Mouse (Mus musculus): ENCODE results near the gene Zfp658.
A peak's percentile ranks its signal among the peaks of the same experiment; 100 is the strongest.

Zfp658 gene

DNA sequence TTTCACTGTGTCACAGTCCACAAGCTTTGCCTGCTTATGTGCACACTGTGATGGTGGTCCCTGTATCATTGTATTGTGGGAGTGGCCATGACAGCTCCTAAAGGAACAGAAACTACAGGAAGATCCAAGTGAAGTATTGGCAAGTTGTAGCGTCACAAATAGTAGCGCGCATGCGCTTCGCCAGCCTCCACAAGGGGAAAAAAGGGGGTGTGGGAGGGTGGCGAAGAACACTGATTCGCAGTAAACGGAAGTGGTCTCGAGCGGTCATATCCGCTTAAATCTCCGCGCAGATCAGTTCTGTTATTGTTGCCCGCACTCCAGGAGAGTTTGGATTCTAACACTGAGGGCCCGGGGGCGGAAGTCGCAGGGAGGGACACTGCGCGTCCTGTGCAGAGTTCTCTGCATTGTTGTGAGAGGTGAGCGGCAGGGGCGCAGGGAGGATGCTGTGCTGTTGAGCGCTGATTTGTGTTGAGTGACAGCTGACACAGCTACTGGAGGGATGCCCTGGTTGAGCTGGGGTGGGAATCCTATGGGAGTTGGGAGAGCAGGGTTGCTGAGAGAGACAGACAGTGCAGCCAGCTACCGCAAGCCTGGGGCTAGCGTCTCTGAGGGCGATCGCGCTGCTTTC, at the start of gene Zfp658:
Zfp658 (plus strand) TSS at position 251 of the 628 bp plus-strand sequence.
- peak; percentile 27 to 77 for DNase-seq (ENCODE audit: low spot score in 2 of 2)

DNA sequence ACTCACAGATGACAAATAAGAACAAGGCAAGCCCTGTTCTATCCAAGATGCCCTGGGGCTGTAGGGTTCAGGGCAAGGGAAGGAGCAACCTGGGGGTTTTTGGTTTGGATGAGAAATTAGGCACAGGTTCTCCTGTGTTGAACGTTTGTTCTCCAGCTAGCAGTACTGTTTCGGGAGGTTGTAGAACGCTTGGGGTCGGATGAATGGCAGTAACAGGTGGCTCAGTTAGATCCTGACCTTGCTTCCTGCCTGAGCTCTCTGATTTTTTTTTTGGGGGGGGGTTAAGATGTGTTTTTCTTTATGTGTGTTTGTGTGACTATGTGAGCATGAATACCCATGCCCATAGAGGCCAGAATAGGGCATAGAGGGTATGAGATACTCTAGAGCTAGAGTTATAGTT, 49.5 kb upstream of the Zfp658 start:
- DNase-seq (ENCODE audit: low spot score in 2 of 2) = no peak

DNA sequence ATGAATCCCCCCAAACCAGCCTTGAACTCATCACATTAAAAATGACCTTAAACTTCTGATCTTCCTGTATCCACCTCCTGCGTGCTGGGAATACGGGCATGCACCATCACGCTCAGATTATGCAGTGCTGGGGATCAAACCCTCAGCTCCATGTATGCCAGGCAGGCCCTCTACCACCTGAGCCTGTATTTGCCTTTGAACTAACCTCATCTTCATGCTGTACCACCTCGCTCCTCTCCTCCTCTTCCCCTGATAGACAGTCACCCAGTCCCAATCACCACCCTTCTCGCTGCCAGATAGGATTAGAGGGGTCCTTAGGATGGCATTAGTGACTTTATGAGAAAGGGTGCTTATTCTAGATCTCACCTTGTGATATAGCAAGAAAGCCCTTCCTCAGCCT, 47.0 kb upstream of the Zfp658 start:
- DNase-seq (ENCODE audit: low spot score in 2 of 2) = no peak

DNA sequence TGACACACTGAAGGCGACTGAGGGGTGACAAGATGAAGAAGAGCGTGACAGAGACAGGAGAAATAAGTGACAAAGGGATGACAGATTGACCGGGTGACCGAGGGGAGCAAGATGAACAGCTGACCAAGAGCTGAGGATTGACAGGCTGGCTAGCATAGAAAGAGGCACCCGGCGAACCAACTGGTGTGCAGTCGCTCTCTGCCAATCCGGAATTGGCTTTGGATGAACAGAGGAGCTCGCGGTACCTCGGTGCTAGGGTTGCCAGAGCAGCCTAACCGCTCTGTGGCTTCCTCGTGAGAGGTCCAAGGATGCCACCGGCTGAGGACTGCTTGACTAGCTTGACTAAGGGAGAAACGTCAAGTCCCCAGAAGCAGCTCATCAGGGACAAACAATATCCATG, 43.7 kb upstream of the Zfp658 start:
- no peak for DNase-seq (ENCODE audit: low spot score in 2 of 2)

DNA sequence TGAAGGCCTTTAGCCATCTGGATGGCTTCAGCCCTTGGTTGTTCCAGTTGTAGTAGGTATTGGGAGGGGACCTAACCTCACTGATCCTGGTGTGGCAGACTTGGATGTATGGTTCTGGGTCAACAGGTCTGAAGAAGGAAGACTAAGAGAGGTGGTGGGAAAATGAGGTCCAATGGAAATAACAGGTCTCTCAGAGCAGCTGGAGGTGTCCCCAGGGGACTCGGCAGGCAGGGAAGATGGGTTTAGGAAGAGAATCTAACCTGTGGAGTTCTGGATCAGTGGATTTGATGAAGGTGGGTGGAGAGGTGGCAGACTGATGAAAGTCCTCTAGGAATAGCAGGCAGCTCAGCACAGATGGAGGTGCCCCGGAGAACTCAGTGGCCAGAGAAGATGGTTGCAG, 39.3 kb upstream of the Zfp658 start:
- DNase-seq (ENCODE audit: low spot score in 2 of 2) = no peak

DNA sequence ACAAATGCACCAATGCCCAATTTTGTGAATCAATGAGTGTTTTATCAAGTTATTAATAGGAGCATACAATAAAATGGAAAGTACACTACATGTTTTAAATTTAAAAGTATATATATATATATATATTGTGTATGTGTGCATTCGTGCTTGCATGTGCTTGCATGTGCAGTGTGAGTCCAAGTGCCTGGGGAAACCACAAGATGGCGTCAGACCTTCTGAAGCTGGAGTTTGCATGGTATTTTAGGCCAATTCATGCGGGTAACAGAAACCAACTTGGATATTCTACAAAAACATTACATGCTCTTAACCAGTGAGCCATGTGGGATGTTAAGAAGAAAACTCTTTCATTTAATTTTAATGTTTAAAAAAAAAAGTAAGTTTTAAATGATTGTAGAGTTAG, 36.7 kb upstream of the Zfp658 start:
- DNase-seq (ENCODE audit: low spot score in 2 of 2) = no peak

DNA sequence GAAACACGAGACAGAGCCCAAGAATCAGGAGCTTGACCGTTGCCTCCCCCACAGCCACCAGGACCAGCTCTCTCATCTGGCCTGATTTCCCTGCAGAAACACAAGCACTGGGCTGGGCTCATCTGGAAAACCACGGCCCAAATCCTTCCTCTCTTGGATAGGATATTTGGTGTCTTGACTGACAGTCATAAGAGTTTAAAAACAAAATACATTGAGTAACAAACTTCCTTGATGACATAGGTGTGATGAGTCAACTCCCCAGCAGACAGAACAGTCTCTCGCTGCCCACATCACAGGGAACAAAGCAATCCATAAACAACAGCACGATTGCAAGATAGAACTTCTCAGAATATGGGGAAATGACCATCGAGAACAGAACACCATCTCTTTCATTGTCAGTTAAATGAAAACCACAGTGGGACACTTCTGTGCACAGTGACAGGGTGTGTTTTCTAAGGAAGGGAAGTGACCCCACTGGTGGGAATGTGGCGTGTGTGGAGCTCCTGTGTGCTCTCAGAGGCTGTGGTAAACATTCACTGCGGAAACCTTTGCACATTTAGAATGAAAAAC, 31.8 kb upstream of the Zfp658 start:
- DNase-seq (ENCODE audit: low spot score in 2 of 2) = no peak

DNA sequence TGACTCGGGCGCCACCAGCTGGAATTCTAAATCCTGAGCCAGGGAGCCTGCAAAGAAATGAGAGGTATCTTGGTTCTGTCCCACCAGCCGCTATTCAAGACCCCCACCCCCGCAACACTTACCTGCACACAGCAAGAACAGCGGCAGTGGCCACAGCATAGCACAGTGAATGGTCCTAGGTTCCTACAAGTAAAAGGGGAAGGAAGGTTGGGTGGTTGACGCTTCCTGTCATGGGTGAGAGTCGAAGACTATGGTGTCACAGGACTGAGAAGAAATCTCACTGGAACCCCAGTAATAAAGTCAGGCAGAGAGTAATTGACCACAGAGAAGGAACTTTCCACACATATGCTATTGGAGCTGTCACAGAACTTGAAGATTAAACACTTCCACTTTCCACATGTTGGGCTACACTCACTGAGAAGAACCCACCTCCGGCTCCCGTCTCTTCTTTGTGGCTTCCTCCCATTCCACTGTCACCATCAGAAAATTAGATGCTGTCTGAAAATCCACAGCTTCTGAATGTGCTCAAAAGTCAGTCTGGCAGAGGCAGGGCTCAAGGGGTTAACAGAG, 29.0 kb upstream of the Zfp658 start:
- DNase-seq (ENCODE audit: low spot score in 2 of 2) = peak in 1 of 2 experiments; percentile 20

DNA sequence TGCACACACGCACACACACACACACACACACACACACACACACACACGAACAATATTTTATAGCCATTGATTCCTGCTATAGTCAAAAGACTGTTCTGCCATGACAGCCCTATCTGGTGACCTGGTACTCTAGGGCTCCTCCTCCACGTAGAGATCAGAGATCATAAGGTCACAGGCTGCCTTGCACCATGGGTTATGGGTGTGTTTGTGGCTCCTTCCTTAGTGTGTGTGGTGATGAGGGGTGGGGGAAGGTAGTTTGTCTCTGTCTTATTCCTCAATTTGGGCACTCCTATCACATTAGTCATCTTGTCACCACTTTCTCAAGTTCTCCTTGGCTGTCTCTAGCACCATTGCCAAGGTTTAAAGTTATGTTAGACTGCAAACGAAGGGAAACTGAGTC, 23.5 kb upstream of the Zfp658 start:
- DNase-seq (ENCODE audit: low spot score in 2 of 2) = no peak

DNA sequence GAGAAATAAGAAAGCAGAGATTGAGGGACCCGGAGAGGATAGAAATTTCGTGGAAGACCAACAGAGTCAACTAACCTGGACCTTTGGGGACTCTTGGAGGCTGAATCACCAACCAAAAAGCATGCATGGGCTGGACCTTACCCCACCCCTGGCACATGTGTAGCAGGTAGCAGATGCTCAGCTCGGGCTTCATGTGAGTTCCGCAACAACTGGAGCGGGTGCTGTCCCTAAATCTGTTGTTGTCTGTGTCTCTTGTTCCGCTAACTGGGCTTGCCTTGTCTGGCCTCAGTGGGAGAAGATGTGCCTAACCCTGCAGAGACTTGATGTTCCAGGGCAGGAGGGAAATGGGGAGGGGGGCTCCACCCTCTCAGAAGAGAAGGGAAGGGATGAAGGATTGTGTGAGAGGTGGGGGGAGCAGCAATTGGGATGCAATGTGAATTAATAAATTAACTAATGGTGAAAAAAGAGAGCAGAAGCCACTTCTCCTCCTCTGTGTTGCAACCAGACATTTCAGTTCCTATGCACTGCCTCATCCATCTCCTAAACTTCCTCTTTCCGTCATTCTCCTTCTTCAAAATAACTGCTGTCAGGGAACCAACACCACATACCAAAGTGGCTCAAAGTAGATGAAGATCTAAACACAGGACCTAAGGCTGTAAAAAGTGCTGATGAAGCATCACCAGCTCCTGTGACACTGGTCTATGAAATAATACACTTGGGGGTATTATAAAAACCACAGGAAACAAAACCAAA, 17.7 kb upstream of the Zfp658 start, which contains the start of gene Cd33:
Cd33 (minus strand) TSS at position 204 of the 753 bp plus-strand sequence.
- DNase-seq (ENCODE audit: low spot score in 2 of 2) = peak in 1 of 2 experiments; percentile 37

DNA sequence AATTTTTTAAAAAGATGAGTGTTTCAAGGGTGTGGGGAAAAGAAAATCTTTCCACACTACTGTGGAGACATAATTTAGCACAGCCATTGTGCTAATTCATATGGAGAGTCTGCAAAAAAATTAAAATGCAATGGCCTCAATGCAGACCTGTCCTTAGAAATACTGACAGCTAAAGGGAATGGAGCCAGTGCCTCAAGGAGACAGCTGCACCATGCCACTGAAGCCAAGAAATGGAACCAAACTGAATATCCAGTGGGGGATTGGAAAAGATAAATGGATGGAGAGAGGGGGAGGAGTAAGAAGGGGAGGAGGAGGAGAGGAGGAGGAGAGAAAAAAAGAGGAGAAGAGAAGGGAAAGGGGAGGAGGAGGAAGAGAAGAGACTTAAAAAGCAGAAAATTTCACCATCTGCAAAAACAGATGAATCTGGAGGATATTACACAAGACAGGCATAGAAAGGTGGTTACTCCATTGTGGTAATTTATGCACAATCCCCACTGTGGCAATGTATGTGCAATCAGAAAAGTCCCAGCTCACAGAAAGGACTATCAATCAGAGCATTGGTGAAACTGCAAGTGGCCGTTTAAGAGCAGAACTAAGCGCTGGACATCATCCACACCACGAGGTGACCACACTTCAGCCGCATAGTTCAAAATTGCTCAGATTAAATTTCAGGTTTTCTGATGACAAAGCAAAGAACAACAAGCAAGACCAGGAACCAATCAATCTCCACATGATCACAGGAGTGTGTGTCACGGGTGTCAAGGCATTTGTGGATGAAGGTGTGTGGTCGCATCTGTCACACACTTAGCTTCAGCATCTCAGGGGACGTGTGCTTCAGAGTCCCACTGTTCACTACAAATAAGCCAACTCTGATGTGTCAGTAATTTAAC, 16.2 kb upstream of the Zfp658 start:
- no peak for DNase-seq (ENCODE audit: low spot score in 2 of 2)

DNA sequence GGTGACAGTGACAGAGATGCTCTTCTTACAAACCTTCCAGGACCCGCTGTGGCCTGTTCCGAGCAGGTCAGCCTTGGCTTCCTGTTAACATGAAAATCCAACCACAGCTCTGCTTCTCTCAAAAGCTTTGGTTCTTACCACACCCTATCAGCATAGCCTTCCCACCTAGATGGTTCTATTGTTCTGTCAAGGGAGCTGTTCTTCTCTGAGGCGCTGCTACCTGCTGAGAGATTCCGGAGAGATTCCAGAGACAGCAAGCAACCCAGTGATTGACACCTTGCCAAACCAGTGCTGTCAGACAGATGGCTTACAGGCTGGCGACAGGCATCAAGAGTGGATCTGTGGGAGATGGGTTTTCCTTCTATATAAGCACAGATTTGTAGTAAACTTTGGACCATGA, 14.4 kb upstream of the Zfp658 start:
- no peak for DNase-seq (ENCODE audit: low spot score in 2 of 2)

DNA sequence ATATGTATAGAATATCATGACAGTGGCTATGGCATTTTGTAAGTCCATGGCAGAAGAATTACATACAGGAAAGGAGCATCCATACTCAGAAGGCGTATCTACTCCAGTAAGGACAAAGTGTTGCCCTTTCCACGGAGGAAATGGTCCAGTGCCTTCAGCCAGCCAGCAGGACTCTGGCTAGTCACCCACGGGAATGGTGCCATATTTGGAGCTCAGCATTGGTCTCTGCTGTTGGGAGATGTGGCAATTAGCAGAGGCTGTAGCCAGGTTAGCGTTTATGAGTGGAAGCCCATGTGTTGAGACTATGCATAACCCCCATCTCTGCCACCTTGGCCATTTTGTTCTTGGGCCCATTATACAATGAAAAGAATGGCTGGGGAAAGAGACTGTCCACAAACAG, 13.8 kb upstream of the Zfp658 start:
- DNase-seq (ENCODE audit: low spot score in 2 of 2) = no peak

DNA sequence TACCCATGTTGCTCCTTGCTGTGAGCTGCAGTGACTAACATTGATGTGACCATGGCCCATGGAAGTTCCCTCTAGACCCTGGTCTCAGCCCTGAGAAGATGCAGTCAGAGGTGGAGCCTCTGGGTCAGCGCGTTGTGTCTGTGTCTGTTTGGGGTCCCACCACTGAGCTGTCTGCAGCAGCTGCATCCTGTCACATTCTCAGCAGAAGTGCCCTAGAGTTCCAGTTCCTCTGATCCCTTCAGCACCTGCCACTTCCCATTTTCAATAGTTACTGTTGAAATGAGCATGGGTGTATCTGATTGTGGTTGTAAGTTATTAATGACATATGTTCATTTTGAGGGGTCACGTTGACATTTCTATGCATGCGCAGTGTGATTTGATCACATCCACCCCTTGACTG, 8.9 kb upstream of the Zfp658 start:
- DNase-seq (ENCODE audit: low spot score in 2 of 2) = peak in 1 of 2 experiments; percentile 47

DNA sequence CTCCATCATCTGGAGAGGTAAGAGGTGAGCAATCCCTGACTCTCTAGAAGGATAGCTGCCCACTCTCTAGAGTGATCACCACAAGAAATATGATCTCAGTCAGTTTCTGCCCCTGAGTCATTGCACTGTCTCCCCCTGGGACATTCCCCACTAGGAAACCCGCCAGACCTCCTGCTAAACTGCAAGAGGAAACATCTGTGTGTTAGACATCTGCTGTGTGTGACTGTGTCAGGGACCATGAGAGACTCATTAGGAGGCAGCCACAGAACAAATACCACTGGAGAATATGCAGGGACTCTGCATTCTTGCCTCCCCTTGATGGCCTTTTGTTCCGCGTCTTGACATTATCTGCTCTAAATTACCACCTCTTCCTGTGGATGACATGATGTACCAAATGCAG, 7.5 kb upstream of the Zfp658 start:
- no peak for DNase-seq (ENCODE audit: low spot score in 2 of 2)

DNA sequence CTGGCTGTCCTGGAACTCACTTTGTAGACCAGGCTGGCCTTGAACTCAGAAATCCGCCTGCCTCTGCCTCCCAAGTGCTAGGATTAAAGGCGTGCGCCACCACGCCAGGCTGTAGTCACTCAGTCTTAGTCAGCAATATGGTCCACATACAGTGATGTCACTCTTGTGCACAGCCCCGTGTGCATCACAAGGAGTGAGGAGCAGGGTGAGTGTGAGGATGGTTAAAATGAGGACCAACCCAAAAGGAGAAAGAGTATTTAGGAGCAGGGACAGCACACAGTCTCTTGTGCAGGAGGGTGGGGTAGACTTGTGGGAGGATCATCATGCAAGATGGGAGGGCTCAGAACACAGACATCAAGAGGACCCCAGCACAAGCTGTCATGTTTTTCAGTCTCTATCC, 6.7 kb upstream of the Zfp658 start:
- no peak for DNase-seq (ENCODE audit: low spot score in 2 of 2)

DNA sequence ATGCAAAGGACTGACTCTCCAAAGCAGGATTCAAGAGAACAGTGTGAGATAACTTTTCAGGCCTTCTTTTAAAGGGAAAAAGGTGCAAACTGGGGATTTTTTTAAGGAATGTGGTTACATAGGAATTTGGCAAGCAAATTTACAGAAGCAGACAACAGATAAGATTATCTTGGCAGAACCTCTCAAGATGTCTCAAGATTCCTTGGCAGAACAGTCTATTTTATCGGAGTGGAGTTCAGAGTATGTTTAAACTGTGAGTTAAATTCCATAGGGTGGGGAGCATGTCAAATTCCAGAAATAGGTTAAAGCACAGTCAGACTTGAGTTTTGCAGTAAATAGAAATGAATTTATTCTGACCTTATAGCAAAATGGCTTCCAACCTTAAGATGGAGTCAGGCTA, 5.2 kb upstream of the Zfp658 start:
- no peak for DNase-seq (ENCODE audit: low spot score in 2 of 2)

DNA sequence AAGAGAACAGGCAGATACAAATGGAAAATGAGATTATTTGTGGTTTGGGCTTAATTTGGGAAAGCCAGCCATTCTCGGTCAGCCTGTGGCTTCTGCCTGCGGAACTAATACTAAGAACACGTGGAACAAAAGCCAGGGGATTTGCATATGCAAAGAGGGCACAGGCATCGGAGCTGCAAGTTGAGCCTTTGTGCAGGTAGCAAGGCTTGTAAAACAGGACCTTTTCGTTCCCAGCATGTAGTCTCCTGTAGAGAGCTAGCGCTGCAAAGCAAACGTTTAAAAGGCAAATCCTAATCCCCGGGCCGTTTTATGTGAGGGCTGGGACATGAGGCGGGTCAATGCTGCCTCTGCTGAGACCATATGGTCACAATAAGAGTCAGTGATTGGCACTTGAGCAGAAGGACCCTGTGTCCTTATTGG, 605 bp downstream of the Zfp658 start:
- peak in 1 of 2 experiments; percentile 45 for DNase-seq (ENCODE audit: low spot score in 2 of 2)

DNA sequence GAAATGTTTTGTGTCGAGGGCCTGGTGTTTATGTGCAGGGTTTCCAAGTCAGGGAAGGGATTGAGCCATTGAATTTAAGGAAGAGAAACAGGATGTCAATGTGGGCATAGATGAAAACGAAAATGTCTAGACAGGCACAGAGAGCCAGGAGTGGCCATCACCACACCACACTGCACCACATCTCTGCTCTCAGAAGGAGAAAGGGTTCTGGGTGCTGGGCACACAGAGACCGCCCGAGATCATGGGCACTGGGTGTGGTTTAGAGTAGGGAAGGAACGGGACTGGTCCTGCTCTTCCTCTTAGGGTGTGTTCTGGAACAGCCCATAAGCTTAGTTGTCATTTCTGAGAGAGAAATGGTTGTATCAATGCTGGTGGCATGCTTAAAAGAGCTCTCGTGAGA, 1.2 kb downstream of the Zfp658 start:
- DNase-seq (ENCODE audit: low spot score in 2 of 2) = no peak

DNA sequence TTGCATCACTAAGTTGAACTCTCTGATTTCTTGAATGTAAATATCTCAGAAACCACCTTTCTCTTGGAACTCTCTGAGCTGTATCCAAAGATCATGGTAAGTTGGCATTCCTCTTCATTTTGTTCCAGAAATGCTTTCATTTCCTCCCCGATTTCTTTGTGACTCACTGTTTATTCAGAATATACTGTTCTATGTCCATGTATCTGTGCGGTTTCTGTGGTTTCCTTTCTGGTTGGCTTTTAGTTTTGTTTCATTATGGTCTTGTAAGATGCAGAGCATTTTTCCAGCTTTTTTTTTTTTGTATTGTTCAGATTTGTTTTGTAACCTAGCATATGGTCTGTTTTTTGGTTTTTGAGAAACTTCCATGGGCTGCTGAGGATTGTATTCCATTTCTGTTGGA, 9.2 kb downstream of the Zfp658 start:
- no peak for DNase-seq (ENCODE audit: low spot score in 2 of 2)

DNA sequence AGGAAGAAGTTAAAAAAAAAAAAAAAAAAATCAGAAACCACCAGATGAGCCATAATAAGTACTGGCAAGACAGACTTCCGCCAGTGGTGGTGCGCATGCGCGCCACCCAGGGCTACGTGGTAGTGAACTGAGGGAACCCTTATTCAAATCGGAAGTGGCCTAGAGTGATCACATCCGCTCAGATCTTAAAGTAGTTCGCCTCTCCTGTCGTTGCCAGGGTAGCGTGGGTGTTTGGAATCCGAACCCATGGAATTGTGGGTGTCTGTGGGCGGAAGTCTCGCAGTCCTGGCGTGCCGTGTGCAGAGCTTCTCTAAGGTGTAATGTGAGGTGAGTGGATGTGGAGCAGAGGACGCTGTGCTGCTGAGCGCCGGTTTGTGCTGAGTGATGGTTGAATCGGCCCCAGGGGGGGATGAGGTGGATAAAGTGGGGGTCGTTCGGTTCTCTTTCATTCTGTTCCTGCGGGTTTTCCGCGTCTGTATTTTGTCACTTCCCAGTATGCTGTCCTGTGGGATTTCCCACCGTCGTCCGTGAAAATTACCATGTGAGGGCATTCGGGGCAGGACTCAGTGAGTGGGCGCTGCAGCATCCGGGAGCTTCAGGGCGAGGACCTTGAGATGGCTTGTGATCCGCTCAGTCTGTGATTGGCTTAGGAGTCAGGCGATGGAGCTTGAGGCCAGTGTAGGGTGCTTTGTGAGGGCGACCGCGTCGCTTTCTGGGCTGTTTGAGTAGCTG, 17.6 kb downstream of the Zfp658 start, which contains the start of gene Zfp719:
Zfp719 (plus strand) TSS at position 171 of the 732 bp plus-strand sequence.
- peak; percentile 55 to 85 for DNase-seq (ENCODE audit: low spot score in 2 of 2)

Data from spleen, postnatal 10 days (tissue).